Mouse (Mus musculus) kidney, embryonic 16.5 days (tissue): ENCODE measurements around the gene Iqsec1. TPM values are rescaled to one million over a fixed set of nuclear protein-coding genes. Genes with fewer than 3 reads are reported as not detected.

Experiments
- ATAC-seq: fragments of 200-750 bp; cut with Nextera tagmentation; 2 replicates; pipeline ENCODE4 v1.8.0; 2017; ENCODE audit warnings: moderate TSS enrichment; ENCODE audit not compliant: low FRiP score, low TSS enrichment
- H3K27ac ChIP-seq: fragments of 300-500 bp; sonication (generic); 2 replicates; pipeline ENCODE4 v1.5.1; 2014; ENCODE audit warnings: low read length
- H3K27me3 ChIP-seq: fragments of 300-500 bp; sonication (generic); 2 replicates; pipeline ENCODE4 v1.6.1; 2014; ENCODE audit warnings: low read length, control low read depth, mixed read lengths; ENCODE audit not compliant: insufficient read depth
- H3K36me3 ChIP-seq: fragments of 300-500 bp; sonication (generic); 2 replicates; pipeline ENCODE4 v1.6.1; 2014; ENCODE audit warnings: low read length, control low read depth, mixed read lengths; ENCODE audit not compliant: insufficient read depth
- H3K4me1 ChIP-seq: fragments of 300-500 bp; sonication (generic); 2 replicates; pipeline ENCODE4 v1.6.1; 2014; ENCODE audit warnings: low read length, control low read depth, mixed read lengths; ENCODE audit not compliant: insufficient read depth
- H3K4me2 ChIP-seq: fragments of 300-500 bp; sonication (generic); replicated peaks from 2 replicates; pipeline ENCODE4 v1.6.1; 2014; ENCODE audit warnings: low read depth, low read length
- H3K4me3 ChIP-seq: fragments of 300-500 bp; sonication (generic); 2 replicates; pipeline ENCODE4 v1.5.1; 2014; ENCODE audit warnings: mild to moderate bottlenecking, low read length
- H3K9ac ChIP-seq: fragments of 300-500 bp; sonication (generic); replicated peaks from 2 replicates; pipeline ENCODE4 v1.6.1; 2014; ENCODE audit warnings: low read length
- H3K9me3 ChIP-seq: fragments of 300-500 bp; sonication (generic); 2 replicates; pipeline ENCODE4 v1.6.1; 2016; ENCODE audit warnings: low read length, control low read depth
- WGBS: fragments of 180-500 bp; shearing (Covaris S2); extraction: QIAGEN DNeasy Blood & Tissue Kit; methylation state at CpG from one replicate; pipeline ENCODE4 v1.1.7; 2014; 5-methylcytosine and 5-hydroxymethylcytosine counted together
- polyA plus RNA-seq: library from polyadenylated mRNA; unstranded; fragments of >200 nt; fragmentation: Nextera tagmentation; extraction: Ambion mirVana; gene quantifications from 2 replicates; pipeline ENCODE4 v1.2.1, GENCODE M21; 2015

Iqsec1 gene
- polyA plus RNA-seq, 1 experiment from 2014 or later, result 10.5 TPM

GRCm38 (mm10) chr6:90904143-90904542 lies 84.3 kb downstream of the Iqsec1 start:
- Histone ChIP-seq H3K9ac (no peak overlapping the region), H3K9me3 (no peaks in the 10 kb centered on the region), H3K4me2 (no peak overlapping the region), H3K36me3 (no peaks in the 10 kb centered on the region), H3K4me3 (no peak overlapping the region), H3K4me1 (no peaks in the 10 kb centered on the region), H3K27ac (no peak overlapping the region), H3K27me3 (no peaks in the 10 kb centered on the region)
- ATAC-seq, result no peak
- 82% methylated on average over 2 of the region's 2 CpGs for WGBS

GRCm38 (mm10) chr6:90900302-90900701 lies 88.2 kb downstream of the Iqsec1 start:
- WGBS, result 41% methylated on average over 6 of the region's 6 CpGs
- H3K4me1 ChIP-seq, result no peaks in the 10 kb centered on the region
- H3K4me3 ChIP-seq, result no peak overlapping the region
- no peaks in the 10 kb centered on the region for H3K36me3 ChIP-seq
- H3K27me3 ChIP-seq, result no peaks in the 10 kb centered on the region
- H3K27ac ChIP-seq, result no peak overlapping the region
- no peak overlapping the region for H3K4me2 ChIP-seq
- no peak overlapping the region for H3K9ac ChIP-seq
- no peaks in the 10 kb centered on the region for H3K9me3 ChIP-seq
- no peak for ATAC-seq

GRCm38 (mm10) chr6:90899266-90899665 lies 89.2 kb downstream of the Iqsec1 start:
- Histone ChIP-seq H3K27me3 (no peaks in the 10 kb centered on the region), H3K9me3 (no peaks in the 10 kb centered on the region), H3K4me1 (no peaks in the 10 kb centered on the region), H3K9ac (no peak overlapping the region), H3K36me3 (no peaks in the 10 kb centered on the region), H3K27ac (no peak overlapping the region), H3K4me2 (no peak overlapping the region), H3K4me3 (no peak overlapping the region)
- ATAC-seq, result no peak
- 97% methylated on average over 1 of the region's 1 CpGs for WGBS

GRCm38 (mm10) chr6:90898107-90898506 lies 90.4 kb downstream of the Iqsec1 start:
- ATAC-seq, result no peak
- Histone ChIP-seq H3K4me2 (no peak overlapping the region), H3K4me1 (no peaks in the 10 kb centered on the region), H3K27me3 (no peaks in the 10 kb centered on the region), H3K27ac (no peak overlapping the region), H3K4me3 (no peak overlapping the region), H3K9me3 (no peaks in the 10 kb centered on the region), H3K36me3 (no peaks in the 10 kb centered on the region), H3K9ac (no peak overlapping the region)
- 0% methylated on average over 1 of the region's 1 CpGs for WGBS

- WGBS, result 89% methylated on average over 1 of the region's 1 CpGs
- H3K4me2 ChIP-seq, result no peak overlapping the region
- H3K27me3 ChIP-seq, result no peaks in the 10 kb centered on the region
- no peaks in the 10 kb centered on the region for H3K4me1 ChIP-seq
- no peaks in the 10 kb centered on the region for H3K36me3 ChIP-seq
- no peak for ATAC-seq
- H3K27ac ChIP-seq, result no peak overlapping the region
- H3K4me3 ChIP-seq, result no peak overlapping the region
- no peaks in the 10 kb centered on the region for H3K9me3 ChIP-seq
- no peak overlapping the region for H3K9ac ChIP-seq
These were observed 96.1 kb downstream of the Iqsec1 start for GRCm38 (mm10) chr6:90892401-90892800.

- Histone ChIP-seq H3K4me1 (peaks cover 3% of the 10 kb centered on the region; the same call in 1 of the 2 replicates), H3K27ac (no peak overlapping the region), H3K4me2 (no peak overlapping the region), H3K27me3 (no peaks in the 10 kb centered on the region), H3K9ac (no peak overlapping the region), H3K9me3 (no peaks in the 10 kb centered on the region), H3K36me3 (no peaks in the 10 kb centered on the region), H3K4me3 (no peak overlapping the region)
- ATAC-seq, result no peak
- WGBS, result 83% methylated on average over 7 of the region's 7 CpGs
These were observed 98.9 kb downstream of the Iqsec1 start for GRCm38 (mm10) chr6:90889356-90890285.

- Histone ChIP-seq H3K27me3 (no peaks in the 10 kb centered on the region), H3K36me3 (no peaks in the 10 kb centered on the region), H3K4me2 (no peak overlapping the region), H3K27ac (no peak overlapping the region), H3K4me3 (no peak overlapping the region), H3K9ac (no peak overlapping the region), H3K9me3 (no peaks in the 10 kb centered on the region), H3K4me1 (peaks cover 7% of the 10 kb centered on the region; the same call in 1 of the 2 replicates)
- 71% methylated on average over 5 of the region's 5 CpGs for WGBS
- no peak for ATAC-seq
These were observed 101.3 kb downstream of the Iqsec1 start for GRCm38 (mm10) chr6:90887024-90887775.

GRCm38 (mm10) chr6:90885626-90886025 lies 102.9 kb downstream of the Iqsec1 start:
- ATAC-seq, result no peak
- peaks cover 7% of the 10 kb centered on the region; the same call in 1 of the 2 replicates for H3K4me1 ChIP-seq
- H3K9ac ChIP-seq, result no peak overlapping the region
- no peak overlapping the region for H3K4me3 ChIP-seq
- 90% methylated on average over 1 of the region's 1 CpGs for WGBS
- H3K27me3 ChIP-seq, result no peaks in the 10 kb centered on the region
- no peak overlapping the region for H3K27ac ChIP-seq
- no peaks in the 10 kb centered on the region for H3K9me3 ChIP-seq
- no peaks in the 10 kb centered on the region for H3K36me3 ChIP-seq
- no peak overlapping the region for H3K4me2 ChIP-seq

- Histone ChIP-seq H3K9me3 (no peaks in the 10 kb centered on the region), H3K27me3 (no peaks in the 10 kb centered on the region), H3K27ac (no peak overlapping the region), H3K4me2 (no peak overlapping the region), H3K4me3 (no peak overlapping the region), H3K9ac (0 out of 2 replicates have a peak overlapping the region, but pooled peaks have one; percentile 4), H3K36me3 (no peaks in the 10 kb centered on the region), H3K4me1 (peaks cover 7% of the 10 kb centered on the region; the same call in 1 of the 2 replicates)
- ATAC-seq, result peak; percentile 42; the same call in 1 of the 2 replicates
- 11% methylated on average over 1 of the region's 1 CpGs for WGBS
These were observed 103.9 kb downstream of the Iqsec1 start for GRCm38 (mm10) chr6:90884631-90885030.
